Mouse (Mus musculus) MEL-GATA-1-ER (cell line): ENCODE results near the gene Olfr803.

Source experiments
- DNase-seq: peaks from one replicate; pipeline ENCODE4 v3.0.0-alpha.2; 2012; ENCODE audit warnings: low read depth; ENCODE audit errors: extremely low read depth

Gene Olfr803

DNA sequence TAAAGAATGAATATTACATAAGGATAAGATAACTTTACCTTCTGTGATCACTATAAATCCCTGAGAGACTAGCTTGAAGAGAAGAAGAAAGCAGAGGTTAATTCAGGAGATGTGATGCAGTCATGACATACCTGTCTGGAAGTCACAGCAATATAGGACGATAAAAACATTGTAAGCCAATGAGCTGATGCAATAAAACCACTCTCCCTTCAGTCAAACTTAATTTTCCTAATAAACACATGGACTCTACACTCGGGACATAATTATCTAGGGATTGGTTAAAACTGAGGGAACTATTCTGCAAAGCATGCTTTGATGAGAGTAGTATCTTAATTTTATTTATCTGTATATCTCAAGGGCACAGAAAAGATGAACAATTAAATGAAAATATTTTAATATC is at the start of gene Olfr803:
Gene Olfr803 (minus strand): TSS at position 101 of the 400 bp plus-strand sequence.
- DNase-seq = no peak

DNA sequence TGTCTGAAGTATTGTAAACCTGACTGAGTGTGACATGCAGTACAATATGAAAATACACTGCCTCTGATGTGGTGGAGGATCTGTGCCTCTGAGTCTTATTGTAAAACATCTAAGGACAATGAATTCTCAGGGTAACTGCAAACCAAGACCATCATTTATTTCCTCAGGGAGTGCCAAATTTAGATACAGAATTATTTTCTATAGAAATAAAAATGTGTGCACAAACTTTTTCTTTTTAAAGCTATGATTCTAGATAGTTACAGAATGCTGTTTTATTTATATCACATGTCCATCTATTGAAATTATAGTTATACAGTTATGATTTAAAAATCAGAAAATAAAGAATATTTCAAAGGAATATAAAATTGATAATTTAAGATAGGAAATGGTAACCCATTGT is 47.7 kb upstream of the Olfr803 start, which contains the start of gene Olfr806:
Gene Olfr806 (minus strand): TSS at position 101 of the 400 bp plus-strand sequence.
- DNase-seq = no peak

DNA sequence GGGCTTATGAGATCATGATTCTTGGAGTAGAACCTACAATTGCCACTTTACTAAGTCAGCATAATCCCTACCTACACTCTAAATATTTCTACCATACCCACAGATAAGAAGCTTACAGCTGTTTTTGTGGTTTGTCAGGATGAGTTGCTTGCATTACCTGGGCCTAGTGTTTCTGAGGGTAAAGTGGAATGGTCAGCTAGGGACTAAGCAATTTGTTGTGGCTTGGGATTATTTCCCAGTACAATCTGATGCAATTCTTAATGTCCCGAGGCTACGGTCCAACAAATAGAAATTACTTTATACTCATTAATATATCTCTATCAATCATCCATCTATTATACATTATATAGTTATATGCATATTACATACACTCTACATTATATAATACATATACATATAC is 35.2 kb upstream of the Olfr803 start, which contains the start of gene Olfr805:
Gene Olfr805 (minus strand): TSS at position 101 of the 400 bp plus-strand sequence.
- DNase-seq = no peak

DNA sequence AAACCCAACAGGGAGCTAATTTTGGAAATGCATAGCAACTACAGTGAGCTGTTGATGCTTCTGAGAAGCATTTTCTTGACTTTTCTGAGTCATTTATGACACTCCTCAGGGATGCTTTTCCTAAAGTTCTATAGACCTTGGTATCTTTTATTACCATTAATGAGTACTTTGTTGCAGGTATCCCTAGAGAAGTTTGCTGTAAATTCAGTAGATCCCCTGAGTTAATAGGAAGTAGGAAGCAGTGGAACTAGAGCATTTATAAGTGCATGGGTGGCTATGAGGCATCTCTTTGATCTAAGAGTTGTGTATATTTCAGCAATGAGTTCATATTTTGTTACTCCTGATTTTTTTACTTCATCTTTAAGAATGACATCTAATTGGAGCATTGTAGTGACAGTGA is 8.8 kb upstream of the Olfr803 start, which contains the start of gene Olfr804:
Gene Olfr804 (plus strand): TSS at position 301 of the 400 bp plus-strand sequence.
- no peak for DNase-seq

DNA sequence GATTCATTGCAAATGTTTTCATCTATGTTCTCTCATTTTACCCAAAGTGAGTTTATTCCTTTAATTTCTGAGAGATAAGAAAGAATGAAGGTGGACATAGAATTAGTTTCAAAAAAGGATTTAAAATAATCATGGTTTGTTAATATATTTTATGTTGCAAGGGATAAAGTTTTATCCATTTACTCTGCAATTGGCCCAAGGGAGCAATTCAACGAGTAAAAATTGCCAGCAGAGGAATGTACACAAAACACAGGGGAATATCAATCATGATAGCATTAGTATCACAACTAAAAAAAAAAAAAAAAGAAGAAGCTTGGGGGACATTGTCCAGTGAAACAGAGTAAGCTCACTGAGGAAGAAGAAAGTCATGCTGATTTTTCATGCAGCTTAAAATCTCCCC is 6.0 kb downstream of the Olfr803 start, which contains the start of gene Olfr802:
Gene Olfr802 (minus strand): TSS at position 101 of the 400 bp plus-strand sequence.
- DNase-seq = no peak

DNA sequence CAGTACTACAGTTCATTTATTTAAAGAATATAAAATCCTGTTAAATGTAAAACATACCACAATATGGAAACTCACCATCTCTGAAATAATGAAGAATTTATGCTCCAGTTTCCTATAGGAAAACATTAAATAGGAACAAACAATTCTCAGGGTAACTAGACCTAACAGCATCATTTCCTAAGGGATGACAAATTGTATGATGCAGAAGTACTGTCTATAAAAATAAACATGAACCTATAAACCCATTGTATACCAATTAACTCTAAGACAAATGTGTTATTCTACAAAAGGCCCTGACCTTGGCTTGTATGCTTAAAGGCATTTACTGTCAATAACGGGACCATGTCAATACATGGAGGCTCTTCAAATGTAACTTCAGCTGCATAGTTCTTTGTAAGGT is 20.3 kb downstream of the Olfr803 start, which contains the start of gene Olfr801:
Gene Olfr801 (minus strand): TSS at position 101 of the 400 bp plus-strand sequence.
- no peak for DNase-seq

DNA sequence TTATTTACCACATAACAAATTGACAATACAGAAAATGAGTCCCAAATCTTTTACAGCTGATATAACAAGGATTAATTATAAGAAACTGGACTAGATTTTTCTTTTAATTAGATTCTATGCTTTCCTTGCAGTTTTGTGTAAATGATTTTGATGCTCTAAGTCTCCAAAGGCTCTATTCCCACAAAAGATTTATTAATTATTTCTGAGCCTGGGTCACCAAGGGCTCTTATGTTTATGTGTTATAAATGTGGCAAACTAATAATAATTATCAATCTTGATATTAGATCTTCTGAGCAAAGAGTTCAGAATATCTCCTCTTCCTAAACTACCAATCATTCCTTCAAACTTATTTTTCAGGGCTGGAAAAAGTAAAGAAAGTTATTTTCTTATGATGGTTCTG is 36.7 kb downstream of the Olfr803 start, which contains the start of gene Olfr800:
Gene Olfr800 (plus strand): TSS at position 301 of the 400 bp plus-strand sequence.
- DNase-seq = no peak

DNA sequence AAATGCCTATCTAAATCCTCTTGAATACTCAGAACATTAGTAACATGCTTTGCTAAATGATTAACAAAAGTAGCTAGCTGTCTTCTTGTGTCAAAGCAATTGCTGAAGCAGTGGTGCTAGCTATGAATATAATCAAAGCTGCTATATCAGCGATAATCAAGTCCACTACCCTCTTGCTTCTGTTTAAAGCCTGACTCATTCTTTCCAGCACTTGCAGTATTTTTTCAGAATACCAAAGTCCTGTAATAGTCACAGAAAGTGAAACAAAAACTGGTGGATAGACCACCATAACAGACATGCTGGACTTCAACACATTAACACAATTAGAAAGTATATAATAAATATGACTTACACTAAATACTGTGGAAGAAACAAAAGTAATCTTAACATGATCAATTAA is 42.3 kb downstream of the Olfr803 start:
- DNase-seq = no peak
